Mouse (Mus musculus): ENCODE results near the gene Tbce. TPM values are rescaled to one million over a fixed set of nuclear protein-coding genes. Genes with fewer than 3 reads are reported as not detected.
"Not testable (repeated sequence)": the region's sequence is repeated elsewhere in the genome, so short reads cannot be mapped to it uniquely, and the experiment has no call there.

Tbce gene
- total RNA-seq, 2 experiments from 2014 or later = 64.0 to 76.4 TPM

- DNase-seq (ENCODE audit: low spot score in 2 of 2) = not testable (repeated sequence)
Observed at GRCm38 (mm10) chr13:14035352-14035751, 4.1 kb downstream of the Tbce start.

DNA sequence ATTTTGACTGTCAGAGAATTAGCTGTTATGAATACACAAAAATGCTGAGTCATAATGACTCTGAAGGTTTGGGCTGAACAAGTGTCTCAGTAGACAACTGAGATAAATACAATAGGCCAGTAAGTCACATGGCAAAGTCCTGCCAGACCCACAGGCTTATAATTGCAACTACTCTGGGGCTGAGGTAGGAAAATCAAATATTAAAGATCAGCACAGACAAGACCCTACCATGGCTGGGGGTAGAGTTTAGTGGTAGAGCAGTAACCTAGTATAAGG lies 5.4 kb downstream of the Tbce start:
- DNase-seq (ENCODE audit: low spot score in 2 of 2) = no peak

GRCm38 (mm10) chr13:14033309-14034072 lies 5.9 kb downstream of the Tbce start:
- DNase-seq (ENCODE audit: low spot score in 2 of 2) = no peak

GRCm38 (mm10) chr13:14026154-14026820 lies 13.2 kb downstream of the Tbce start:
- no peak for DNase-seq (ENCODE audit: low spot score in 2 of 2)

- no peak for DNase-seq (ENCODE audit: low spot score in 2 of 2)
Observed at GRCm38 (mm10) chr13:14025554-14025953, 13.9 kb downstream of the Tbce start.

- not testable (repeated sequence) for DNase-seq (ENCODE audit: low spot score in 2 of 2)
Observed at GRCm38 (mm10) chr13:14021417-14021816, 18.0 kb downstream of the Tbce start.

DNA sequence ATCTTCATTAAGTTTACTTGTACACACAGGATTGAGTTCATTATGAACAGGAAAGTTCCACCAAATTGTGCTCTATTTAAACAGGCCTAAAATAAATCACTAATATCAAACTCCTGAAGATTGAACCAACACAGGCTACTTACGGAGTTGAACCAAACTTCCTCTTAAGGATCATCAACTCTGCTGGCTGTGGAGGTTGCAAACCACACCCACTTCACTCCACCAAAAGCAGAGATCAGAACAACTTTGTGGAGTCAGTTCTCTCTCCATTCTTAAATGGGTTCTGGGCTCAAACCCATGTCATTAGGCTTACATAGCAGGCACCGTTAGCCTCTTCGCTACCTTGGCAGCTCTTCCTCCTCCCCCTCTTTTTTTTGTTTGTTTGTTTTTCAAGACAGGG lies 20.6 kb downstream of the Tbce start:
- DNase-seq (ENCODE audit: low spot score in 2 of 2) = no peak

- DNase-seq (ENCODE audit: low spot score in 2 of 2) = no peak
Observed at GRCm38 (mm10) chr13:14018283-14018682, 21.2 kb downstream of the Tbce start.

DNA sequence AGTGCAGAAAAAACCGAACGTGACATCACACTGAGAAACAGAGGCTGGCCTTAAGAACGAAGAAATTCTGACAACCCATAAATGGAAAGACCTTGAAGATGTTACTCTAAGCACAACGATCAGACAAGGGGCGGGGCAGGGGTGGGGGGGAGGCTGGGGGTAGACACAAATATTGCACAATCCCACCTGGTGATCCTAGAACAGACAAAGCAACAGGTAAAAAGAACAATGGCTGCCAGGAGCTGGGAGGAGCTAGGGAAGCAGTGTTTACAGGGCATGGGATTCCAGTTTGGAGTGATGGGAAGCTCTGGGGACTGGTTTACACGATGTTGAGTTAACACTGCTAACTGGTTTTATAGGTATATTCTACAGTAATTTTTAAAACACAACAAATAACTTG lies 23.8 kb downstream of the Tbce start:
- no peak for DNase-seq (ENCODE audit: low spot score in 2 of 2)

GRCm38 (mm10) chr13:14014540-14014939 lies 24.9 kb downstream of the Tbce start:
- DNase-seq (ENCODE audit: low spot score in 2 of 2) = no peak

DNA sequence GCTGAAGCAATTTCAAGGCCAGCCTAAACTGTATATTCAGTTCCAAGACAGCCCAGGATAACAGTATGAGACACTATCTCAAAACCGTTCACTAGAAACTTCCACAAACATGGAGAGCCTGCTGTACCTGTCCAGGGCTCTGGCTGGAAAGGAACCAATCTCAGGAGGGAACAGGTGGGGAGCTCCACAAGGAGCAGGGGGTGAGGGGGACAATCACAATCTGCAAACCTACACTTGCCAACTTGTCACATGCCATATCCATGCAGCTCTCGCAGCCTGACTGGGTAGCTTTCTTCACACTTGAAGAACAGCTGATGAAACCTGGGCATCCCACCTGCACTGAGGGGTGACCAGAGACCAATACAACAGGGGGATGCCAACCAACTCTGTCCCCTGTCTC lies 25.4 kb downstream of the Tbce start:
- no peak for DNase-seq (ENCODE audit: low spot score in 2 of 2)

DNA sequence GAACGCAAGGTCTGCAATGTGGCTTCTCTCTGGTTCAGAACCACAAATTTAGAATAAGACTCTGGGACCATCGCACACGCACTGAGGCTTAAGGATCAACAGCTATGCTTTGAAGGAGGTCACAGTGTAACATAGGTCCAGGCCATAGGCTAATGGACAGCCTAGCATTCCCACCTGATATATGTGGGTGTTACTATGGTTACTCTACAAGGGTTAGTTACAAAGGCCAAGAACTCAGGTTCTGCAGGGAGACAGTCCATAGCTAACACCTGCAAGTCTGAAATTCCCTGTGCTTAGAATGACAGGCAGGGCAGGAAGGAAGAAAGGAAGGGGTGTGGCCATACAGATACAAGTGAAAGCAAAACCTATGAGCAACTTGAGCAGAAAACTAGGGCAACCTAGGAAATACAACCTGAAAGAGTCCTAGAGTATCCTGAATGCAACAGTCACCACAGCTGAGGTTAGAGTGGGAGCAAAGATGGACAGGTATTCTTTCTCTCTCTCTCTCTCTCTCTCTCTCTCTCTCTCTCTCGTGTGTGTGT lies 27.9 kb downstream of the Tbce start:
- no peak for DNase-seq (ENCODE audit: low spot score in 2 of 2)

- no peak for DNase-seq (ENCODE audit: low spot score in 2 of 2)
Observed at GRCm38 (mm10) chr13:14006056-14006455, 33.4 kb downstream of the Tbce start.

DNA sequence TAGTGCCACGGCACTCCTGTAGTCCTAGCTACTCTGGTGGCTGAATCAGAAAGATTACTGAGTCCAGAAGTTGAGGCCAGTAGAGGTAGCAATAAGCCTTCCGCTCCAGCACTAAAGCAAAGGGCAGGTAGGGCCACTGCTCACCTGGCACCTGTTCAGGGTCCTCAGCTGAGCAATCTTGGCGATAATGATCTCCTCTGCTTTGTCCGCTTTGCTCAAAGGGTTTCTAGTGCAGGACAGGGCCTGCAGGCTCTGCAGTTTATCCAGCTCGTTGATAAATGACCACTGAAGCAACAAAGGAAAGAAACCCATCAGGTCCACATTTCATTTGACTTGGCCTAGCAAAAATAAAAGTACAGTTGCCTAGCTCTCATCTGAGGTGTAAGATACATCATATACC lies 34.4 kb downstream of the Tbce start:
- no peak for DNase-seq (ENCODE audit: low spot score in 2 of 2)

DNA sequence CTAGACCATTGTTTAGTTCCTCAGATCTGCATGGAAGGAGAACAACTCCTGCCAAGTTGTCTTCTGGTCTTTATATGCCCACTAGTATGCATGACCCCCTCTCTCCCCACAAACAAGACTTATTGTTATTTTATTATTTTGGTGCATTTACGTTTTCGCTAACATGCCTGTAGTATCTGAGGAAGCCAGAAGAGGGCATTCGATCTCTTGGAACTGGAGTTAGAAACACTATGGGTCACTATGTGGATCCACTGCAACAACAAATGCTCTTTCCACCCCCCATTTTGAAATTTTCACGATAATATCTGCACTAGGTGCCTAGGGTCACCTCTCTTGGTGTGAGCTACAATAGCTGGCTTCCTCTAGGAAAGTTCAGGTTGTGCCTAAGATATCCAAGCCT lies 35.4 kb downstream of the Tbce start:
- no peak for DNase-seq (ENCODE audit: low spot score in 2 of 2)

GRCm38 (mm10) chr13:14002706-14003105 lies 36.7 kb downstream of the Tbce start:
- no peak for DNase-seq (ENCODE audit: low spot score in 2 of 2)

- DNase-seq (ENCODE audit: low spot score in 2 of 2) = no peak
Observed at GRCm38 (mm10) chr13:13997476-13997875, 42.0 kb downstream of the Tbce start.

GRCm38 (mm10) chr13:13995046-13995445 lies 44.4 kb downstream of the Tbce start:
- no peak for DNase-seq (ENCODE audit: low spot score in 2 of 2)

- DNase-seq (ENCODE audit: low spot score in 2 of 2) = peak in 1 of 2 experiments; percentile 33
Observed at GRCm38 (mm10) chr13:13993041-13993440, 46.4 kb downstream of the Tbce start.

GRCm38 (mm10) chr13:13990391-13990790 lies 49.0 kb downstream of the Tbce start:
- DNase-seq (ENCODE audit: low spot score in 2 of 2) = no peak

DNA sequence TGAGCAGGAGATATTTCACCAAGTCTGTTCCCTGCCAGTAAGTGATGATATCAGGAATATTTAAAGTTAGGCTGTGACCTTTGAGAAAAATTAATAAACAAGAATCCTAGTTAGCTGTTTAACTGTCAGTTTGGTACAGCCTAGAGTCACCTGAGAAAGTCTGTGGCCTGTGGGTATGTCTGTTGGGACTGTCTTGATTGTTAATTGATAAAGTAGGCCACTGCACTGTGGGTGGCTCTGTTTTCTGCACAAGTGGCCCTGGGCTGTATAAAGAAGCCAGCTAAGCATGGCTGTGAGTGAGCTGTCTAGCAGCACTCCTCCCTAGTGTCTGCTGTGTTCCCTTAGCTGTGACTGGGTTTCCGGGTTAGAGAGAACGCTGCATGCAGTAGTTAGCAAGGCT lies 50.3 kb downstream of the Tbce start:
- no peak for DNase-seq (ENCODE audit: low spot score in 2 of 2)

DNA sequence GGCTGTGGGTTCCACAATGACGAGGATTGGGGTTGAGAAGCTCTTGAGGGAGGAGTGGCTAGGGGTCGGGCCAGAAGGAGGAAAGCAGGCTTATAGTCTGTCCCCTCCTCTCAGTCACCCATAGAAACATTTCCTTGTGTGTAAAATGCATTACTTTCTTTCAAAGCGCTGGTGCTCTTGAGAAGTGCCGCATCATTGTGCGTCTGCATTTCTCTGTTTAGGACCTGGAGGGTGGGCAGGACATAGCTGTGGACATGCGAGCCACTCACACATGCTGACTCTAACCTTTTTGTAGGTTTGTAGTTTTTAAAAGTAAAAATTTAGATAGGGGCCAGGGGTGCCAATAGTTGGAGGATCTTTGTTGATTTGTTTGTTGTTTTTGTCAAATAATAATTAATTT lies 55.9 kb downstream of the Tbce start:
- DNase-seq (ENCODE audit: low spot score in 2 of 2) = no peak

DNA sequence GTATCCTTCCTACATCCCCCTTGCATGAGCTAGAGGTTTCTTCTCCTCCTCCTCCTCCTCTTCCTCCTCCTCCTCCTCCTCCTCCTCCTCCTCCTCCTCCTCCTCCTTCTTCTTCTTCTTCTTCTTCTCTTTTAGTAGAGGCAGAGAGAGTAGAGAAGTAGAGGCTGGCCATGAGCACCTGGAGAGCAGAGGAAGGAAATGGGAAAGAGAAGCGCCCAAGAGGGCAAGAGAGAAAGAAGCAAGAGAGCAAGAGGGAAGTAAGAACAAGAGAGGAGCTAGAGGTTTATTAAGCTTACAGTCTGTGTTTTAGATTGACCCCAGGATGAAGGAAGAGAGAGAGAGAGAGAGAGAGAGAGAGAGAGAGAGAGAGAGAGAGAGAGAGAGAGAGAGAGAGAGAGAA lies 57.6 kb downstream of the Tbce start:
- not testable (repeated sequence) for DNase-seq (ENCODE audit: low spot score in 2 of 2)

Measured in layer of hippocampus, postnatal 14 days (tissue).